Mouse (Mus musculus) heart, embryonic 11.5 days (tissue): ENCODE results near the gene Atp6v0e. TPM values are rescaled to one million over a fixed set of nuclear protein-coding genes. Genes with fewer than 3 reads are reported as not detected.
A peak's percentile ranks its signal among the peaks of the same experiment; 100 is the strongest.

Source experiments
- ATAC-seq: fragments of 200-750 bp; cut with Nextera tagmentation; replicated peaks from 2 replicates; pipeline ENCODE4 v1.8.0; 2017; ENCODE audit warnings: moderate library complexity; ENCODE audit not compliant: insufficient number of reproducible peaks, low FRiP score, low TSS enrichment
- H3K27ac ChIP-seq: fragments of 300-500 bp; sonication (generic); 2 replicates; pipeline ENCODE4 v1.5.1; 2014; ENCODE audit warnings: mild to moderate bottlenecking, low read depth, low read length
- H3K27me3 ChIP-seq: fragments of 300-500 bp; sonication (generic); 2 replicates; pipeline ENCODE4 v1.6.1; 2014; ENCODE audit warnings: mild to moderate bottlenecking, low read length, mixed read lengths; ENCODE audit not compliant: control insufficient read depth, insufficient read depth
- H3K36me3 ChIP-seq: fragments of 300-500 bp; sonication (generic); 2 replicates; pipeline ENCODE4 v1.6.1; 2014; ENCODE audit warnings: mild to moderate bottlenecking, low read length, moderate library complexity, mixed read lengths; ENCODE audit not compliant: control insufficient read depth, insufficient read depth
- H3K4me1 ChIP-seq: fragments of 300-500 bp; sonication (generic); 2 replicates; pipeline ENCODE4 v1.6.1; 2014; ENCODE audit warnings: low read length; ENCODE audit not compliant: control insufficient read depth, insufficient read depth
- H3K4me2 ChIP-seq: fragments of 300-500 bp; sonication (generic); 2 replicates; pipeline ENCODE4 v1.6.1; 2014; ENCODE audit warnings: mild to moderate bottlenecking, moderate library complexity
- H3K4me3 ChIP-seq: fragments of 300-500 bp; sonication (generic); 2 replicates; pipeline ENCODE4 v1.5.1; 2014; ENCODE audit warnings: low read depth, low read length
- H3K9ac ChIP-seq: fragments of 300-500 bp; sonication (generic); 2 replicates; pipeline ENCODE4 v1.6.1; 2014; ENCODE audit warnings: mild to moderate bottlenecking, low read depth, low read length, moderate library complexity
- H3K9me3 ChIP-seq: fragments of 300-500 bp; sonication (generic); replicated peaks from 2 replicates; pipeline ENCODE4 v1.6.1; 2016; ENCODE audit warnings: low read length; ENCODE audit not compliant: control insufficient read depth
- WGBS: fragments of 180-500 bp; shearing (Covaris S2); extraction: QIAGEN DNeasy Blood & Tissue Kit; methylation state at CpG from one replicate; pipeline ENCODE4 v1.1.7; 2014; ENCODE audit not compliant: insufficient replicate concordance; 5-methylcytosine and 5-hydroxymethylcytosine counted together
- polyA plus RNA-seq: library from polyadenylated mRNA; unstranded; fragments of >200 nt; fragmentation: Nextera tagmentation; extraction: Ambion mirVana; gene quantifications from 2 replicates; pipeline ENCODE4 v1.2.1, GENCODE M21; 2014

Atp6v0e gene
- polyA plus RNA-seq, 1 experiment from 2014 or later, result 189 TPM

DNA sequence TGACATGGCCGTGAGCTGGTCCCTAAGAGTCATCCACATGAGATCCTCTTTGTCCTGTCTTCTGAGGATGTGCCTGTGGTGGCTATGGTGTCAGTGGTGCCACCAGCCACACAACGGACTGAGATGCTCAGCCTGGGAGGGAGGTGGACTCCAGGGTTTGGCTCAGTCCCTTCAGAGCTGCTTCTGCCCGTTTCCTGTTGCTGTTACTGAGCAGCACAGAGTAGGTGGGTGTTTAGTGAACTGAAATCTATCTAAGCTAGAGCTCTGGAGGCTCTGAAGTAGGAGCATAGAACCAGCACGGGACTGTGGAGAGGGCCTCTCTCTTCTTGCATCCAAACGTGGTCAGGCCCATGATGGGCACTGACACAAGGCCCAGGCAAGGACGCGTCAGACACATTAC, 28.5 kb upstream of the Atp6v0e start:
- Histone ChIP-seq H3K9ac (no peak overlapping the region), H3K36me3 (peaks cover 16% of the 10 kb centered on the region), H3K4me2 (no peak overlapping the region), H3K27me3 (no peaks in the 10 kb centered on the region), H3K4me3 (no peak overlapping the region), H3K4me1 (no peaks in the 10 kb centered on the region), H3K27ac (no peak overlapping the region), H3K9me3 (no peaks in the 10 kb centered on the region)
- WGBS, result 83% methylated on average over 7 of the region's 7 CpGs
- no peak for ATAC-seq

DNA sequence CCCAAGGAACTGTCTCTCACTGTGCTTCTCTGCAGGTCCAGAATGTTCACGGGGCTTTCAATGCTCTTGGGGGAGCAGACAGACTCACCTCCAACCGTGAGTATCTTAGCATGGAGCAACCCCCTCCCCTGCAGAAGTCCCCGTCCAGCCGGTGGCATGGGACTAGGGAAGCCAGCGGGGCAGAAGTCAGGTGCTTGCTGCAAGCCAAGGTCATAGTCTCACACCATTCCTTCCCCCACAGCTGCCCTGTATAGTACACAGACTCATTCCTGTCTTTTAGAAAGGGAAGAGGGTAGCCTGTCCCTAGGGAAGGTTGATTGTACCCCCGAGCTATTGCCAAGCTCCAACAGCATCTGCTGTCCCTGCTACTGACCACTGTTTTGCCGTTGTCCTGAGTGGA, 27.1 kb upstream of the Atp6v0e start:
- H3K4me1 ChIP-seq, result no peaks in the 10 kb centered on the region
- WGBS, result 81% methylated on average over 7 of the region's 7 CpGs
- H3K9ac ChIP-seq, result no peak overlapping the region
- H3K27ac ChIP-seq, result no peak overlapping the region
- no peaks in the 10 kb centered on the region for H3K27me3 ChIP-seq
- H3K4me2 ChIP-seq, result no peak overlapping the region
- H3K4me3 ChIP-seq, result no peak overlapping the region
- peaks cover 16% of the 10 kb centered on the region for H3K36me3 ChIP-seq
- H3K9me3 ChIP-seq, result no peaks in the 10 kb centered on the region
- no peak for ATAC-seq

DNA sequence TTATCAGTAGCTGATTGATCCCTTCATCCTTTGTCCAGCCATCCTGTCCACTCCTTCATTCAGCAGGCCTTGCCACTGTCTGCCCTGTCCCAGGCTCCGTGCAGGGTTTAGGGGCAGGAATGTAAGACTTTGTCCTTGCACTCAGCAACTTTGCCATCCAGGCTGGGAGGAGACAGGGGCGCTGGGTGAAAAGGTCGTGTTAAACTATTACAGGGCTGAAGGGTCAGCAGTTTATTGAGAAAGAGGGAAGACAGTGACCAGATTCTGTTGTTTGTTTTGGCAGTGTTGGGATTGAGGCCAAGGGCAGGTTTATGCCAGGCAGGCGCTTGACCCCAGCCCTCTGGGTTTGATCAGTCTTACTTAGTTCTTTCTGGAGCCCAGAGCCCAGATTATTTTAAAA, 25.2 kb upstream of the Atp6v0e start:
- H3K27me3 ChIP-seq, result no peaks in the 10 kb centered on the region
- H3K27ac ChIP-seq, result no peak overlapping the region
- H3K4me1 ChIP-seq, result no peaks in the 10 kb centered on the region
- 54% methylated on average over 4 of the region's 4 CpGs for WGBS
- H3K4me3 ChIP-seq, result no peak overlapping the region
- ATAC-seq, result no peak
- no peak overlapping the region for H3K4me2 ChIP-seq
- H3K9ac ChIP-seq, result 0 out of 2 replicates have a peak overlapping the region, but pooled peaks have one; percentile 10
- no peaks in the 10 kb centered on the region for H3K9me3 ChIP-seq
- peaks cover 31% of the 10 kb centered on the region for H3K36me3 ChIP-seq

DNA sequence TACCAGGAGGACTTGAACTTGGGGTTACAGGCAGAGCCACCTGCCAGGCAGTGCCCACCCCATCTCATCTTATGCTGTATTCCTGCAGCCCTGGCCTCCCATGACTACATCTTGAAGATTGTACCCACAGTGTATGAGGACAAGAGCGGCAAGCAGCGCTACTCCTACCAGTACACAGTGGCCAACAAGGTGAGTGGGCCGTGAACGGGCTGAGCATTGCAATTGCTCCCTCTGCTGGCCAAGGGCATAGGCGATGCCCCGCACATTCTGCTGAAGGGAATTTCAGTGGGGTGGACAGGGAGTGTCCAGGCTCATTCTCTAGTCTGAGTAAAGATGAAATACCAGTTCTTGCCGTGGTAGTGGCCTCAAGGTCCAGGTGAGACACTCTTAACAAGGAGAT, 24.4 kb upstream of the Atp6v0e start:
- no peak overlapping the region for H3K27ac ChIP-seq
- no peak overlapping the region for H3K4me2 ChIP-seq
- no peak overlapping the region for H3K4me3 ChIP-seq
- no peaks in the 10 kb centered on the region for H3K4me1 ChIP-seq
- 26% methylated on average over 7 of the region's 7 CpGs for WGBS
- no peaks in the 10 kb centered on the region for H3K9me3 ChIP-seq
- no peak overlapping the region for H3K9ac ChIP-seq
- H3K36me3 ChIP-seq, result peaks cover 38% of the 10 kb centered on the region
- no peaks in the 10 kb centered on the region for H3K27me3 ChIP-seq
- ATAC-seq, result no peak

DNA sequence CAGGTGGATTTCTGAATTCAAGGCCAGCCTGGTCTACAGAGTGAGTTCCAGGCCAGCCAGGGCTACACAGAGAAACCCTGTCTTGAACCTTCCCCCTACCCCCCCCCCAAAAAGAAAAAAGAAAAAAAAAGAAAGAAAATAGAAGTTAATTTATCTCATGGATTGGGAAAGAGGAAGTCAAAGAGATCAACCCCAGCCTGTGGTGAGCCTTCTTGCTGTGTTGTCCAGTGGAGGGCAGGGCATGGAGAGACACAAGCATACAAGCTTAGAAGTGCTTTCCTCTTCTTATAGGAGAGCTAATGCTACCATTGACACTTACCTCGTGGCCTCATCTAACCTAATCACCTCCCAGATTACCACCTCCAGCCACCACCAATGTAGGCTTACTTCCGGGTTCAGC, 23.2 kb upstream of the Atp6v0e start:
- peaks cover 46% of the 10 kb centered on the region for H3K36me3 ChIP-seq
- H3K9ac ChIP-seq, result no peak overlapping the region
- H3K27me3 ChIP-seq, result no peaks in the 10 kb centered on the region
- WGBS, result 86% methylated on average over 2 of the region's 2 CpGs
- peaks cover 7% of the 10 kb centered on the region for H3K4me1 ChIP-seq
- ATAC-seq, result no peak
- no peak overlapping the region for H3K4me2 ChIP-seq
- no peak overlapping the region for H3K27ac ChIP-seq
- no peaks in the 10 kb centered on the region for H3K9me3 ChIP-seq
- no peak overlapping the region for H3K4me3 ChIP-seq

DNA sequence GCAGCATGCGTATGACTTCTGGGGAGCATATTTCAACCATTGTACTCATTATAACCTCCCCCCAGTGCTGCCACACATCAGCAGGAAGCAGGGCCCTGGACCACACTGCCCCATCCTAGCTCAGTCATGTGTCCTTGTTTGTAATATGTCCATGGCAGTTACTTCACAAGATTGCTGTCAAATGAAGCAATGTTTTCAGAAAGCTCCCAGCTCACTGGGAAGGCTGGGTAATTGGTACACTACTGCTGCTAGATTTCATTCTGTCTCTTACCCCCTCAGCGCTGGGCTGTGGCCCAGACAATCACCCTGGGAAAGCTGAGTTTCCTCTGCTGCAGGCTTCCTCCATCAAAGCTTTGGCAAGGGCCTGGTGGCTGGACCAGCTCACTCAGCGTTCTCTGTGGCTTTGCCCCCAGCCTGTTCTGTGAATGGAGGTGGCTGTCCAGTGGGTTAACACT, 22.7 kb upstream of the Atp6v0e start:
- no peak overlapping the region for H3K9ac ChIP-seq
- no peaks in the 10 kb centered on the region for H3K9me3 ChIP-seq
- ATAC-seq, result no peak
- no peaks in the 10 kb centered on the region for H3K27me3 ChIP-seq
- no peak overlapping the region for H3K27ac ChIP-seq
- peaks cover 12% of the 10 kb centered on the region for H3K4me1 ChIP-seq
- H3K36me3 ChIP-seq, result peaks cover 46% of the 10 kb centered on the region
- H3K4me2 ChIP-seq, result no peak overlapping the region
- 93% methylated on average over 3 of the region's 3 CpGs for WGBS
- H3K4me3 ChIP-seq, result no peak overlapping the region

DNA sequence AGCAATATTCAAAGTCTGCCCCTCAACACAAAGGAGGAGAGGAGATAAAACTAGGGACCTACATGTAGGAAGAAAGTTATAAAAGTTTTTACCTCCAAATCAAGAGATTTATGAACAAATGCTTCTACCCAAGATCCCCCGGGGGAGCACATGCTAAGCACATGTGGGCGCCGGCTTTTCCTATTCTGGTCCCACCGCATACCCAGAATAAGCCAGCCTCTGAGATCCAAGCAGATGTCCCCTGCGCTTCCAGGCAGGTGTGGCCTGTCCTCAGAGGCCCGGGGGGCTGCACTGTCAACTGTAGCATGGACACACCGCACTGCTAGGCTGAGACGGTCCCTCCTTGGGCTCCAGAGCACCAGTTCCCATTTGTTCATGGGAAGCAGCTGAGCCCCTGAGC, 19.6 kb upstream of the Atp6v0e start:
- Histone ChIP-seq H3K27ac (no peak overlapping the region), H3K4me2 (no peak overlapping the region), H3K27me3 (no peaks in the 10 kb centered on the region), H3K4me1 (peaks cover 39% of the 10 kb centered on the region), H3K36me3 (peaks cover 48% of the 10 kb centered on the region), H3K9ac (no peak overlapping the region), H3K9me3 (no peaks in the 10 kb centered on the region), H3K4me3 (no peak overlapping the region)
- ATAC-seq, result no peak
- WGBS, result 96% methylated on average over 8 of the region's 8 CpGs

DNA sequence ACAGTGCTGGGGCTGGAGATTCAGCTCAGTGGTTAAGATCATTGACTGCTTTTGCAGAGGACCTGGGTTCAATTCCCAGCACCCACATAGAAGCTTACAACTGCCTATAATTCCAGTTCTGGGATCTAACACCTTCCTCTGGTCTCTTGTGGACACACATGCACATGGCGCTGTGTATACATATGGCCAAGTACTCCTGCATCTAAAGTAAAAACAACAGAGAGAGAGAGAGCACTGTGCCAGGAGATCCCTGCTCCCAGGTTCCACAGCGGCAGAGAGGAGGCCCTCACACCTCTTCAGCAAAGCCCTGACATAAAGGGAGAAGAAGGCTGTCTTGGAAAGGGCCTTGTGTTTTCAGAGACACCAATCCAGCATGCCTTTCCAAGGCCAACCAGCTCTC, 19.0 kb upstream of the Atp6v0e start:
- 83% methylated on average over 2 of the region's 2 CpGs for WGBS
- no peak overlapping the region for H3K27ac ChIP-seq

DNA sequence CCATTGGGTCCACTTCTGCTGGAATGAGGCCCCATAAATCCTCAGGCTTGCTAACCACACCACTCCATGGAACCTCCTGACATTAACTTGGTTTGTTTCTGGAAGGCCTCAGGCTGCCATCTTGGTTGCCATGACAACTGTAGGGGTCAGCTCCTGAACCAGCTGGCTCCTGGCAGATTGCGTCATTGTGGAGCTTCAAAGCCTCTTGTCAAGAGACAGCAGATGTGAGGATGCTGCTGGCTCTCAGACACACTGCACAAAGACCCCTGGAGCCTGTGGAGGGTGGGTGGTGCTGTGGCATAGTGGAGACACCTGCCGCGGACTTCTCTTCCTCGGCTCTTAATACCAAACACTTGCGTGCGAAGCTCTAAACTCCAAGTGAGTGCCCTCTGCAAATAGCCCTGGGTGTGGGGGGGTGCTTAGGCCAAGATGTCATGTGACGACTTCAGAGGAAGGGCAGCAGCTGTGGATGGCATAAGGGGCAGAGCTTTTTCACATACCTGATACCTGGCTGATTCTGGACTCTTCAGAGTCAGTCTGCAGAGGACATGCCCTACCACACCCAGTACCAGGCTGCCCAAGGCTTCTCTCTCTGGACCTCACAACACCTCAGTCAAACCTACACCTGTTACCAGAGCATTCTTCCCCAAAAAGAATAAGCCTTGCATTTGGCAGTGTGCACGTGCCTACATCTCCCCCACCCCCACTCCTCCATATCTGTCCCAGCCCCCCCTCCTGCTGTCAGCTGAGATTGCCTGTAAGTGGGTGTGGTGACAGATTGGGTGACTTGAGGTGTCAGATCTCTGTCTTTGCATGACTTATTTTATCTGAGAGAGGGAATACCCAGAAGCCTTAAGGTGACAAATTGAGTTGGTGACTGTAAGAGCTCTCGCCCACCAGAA, 18.3 kb upstream of the Atp6v0e start:
- H3K4me1 ChIP-seq, result peaks cover 39% of the 10 kb centered on the region
- no peak overlapping the region for H3K4me2 ChIP-seq
- WGBS, result 65% methylated on average over 9 of the region's 9 CpGs
- 0 out of 2 replicates have a peak overlapping the region, but pooled peaks have one; percentile 54 for H3K27ac ChIP-seq
- no peak overlapping the region for H3K4me3 ChIP-seq
- peak; percentile 29; the same call in 1 of the 2 replicates for ATAC-seq
- no peak overlapping the region for H3K9ac ChIP-seq
- no peaks in the 10 kb centered on the region for H3K27me3 ChIP-seq
- no peaks in the 10 kb centered on the region for H3K9me3 ChIP-seq
- peaks cover 42% of the 10 kb centered on the region for H3K36me3 ChIP-seq

More for the DNA sequence above, 19.0 kb upstream of the Atp6v0e start:
- Histone ChIP-seq H3K9me3 (no peaks in the 10 kb centered on the region), H3K9ac (no peak overlapping the region), H3K4me2 (no peak overlapping the region), H3K27me3 (no peaks in the 10 kb centered on the region), H3K4me3 (no peak overlapping the region), H3K4me1 (peaks cover 39% of the 10 kb centered on the region), H3K36me3 (peaks cover 48% of the 10 kb centered on the region)
- no peak for ATAC-seq
